Mouse (Mus musculus) lung, postnatal 0 days (tissue): ENCODE measurements around the gene Kcnh6. TPM values are rescaled to one million over a fixed set of nuclear protein-coding genes. Genes with fewer than 3 reads are reported as not detected.
A peak's percentile ranks its signal among the peaks of the same experiment; 100 is the strongest.

ENCODE experiments used
- ATAC-seq: fragments of 200-750 bp; cut with Nextera tagmentation; 2 replicates; pipeline ENCODE4 v1.8.0; 2017; ENCODE audit warnings: moderate library complexity
- DNase-seq: peaks from one replicate; pipeline ENCODE4 v3.0.0-alpha.2; 2016; ENCODE audit warnings: low spot score
- H3K27ac ChIP-seq: fragments of 300-500 bp; sonication (generic); 2 replicates; pipeline ENCODE4 v1.5.1; 2014; ENCODE audit warnings: antibody characterized with exemption, mild to moderate bottlenecking, low read length, mixed read lengths
- H3K27me3 ChIP-seq: fragments of 300-500 bp; sonication (generic); replicated peaks from 2 replicates; pipeline ENCODE4 v1.6.1; 2014; ENCODE audit warnings: low read length, mixed read lengths; ENCODE audit not compliant: insufficient read depth
- H3K36me3 ChIP-seq: fragments of 300-500 bp; sonication (generic); 2 replicates; pipeline ENCODE4 v1.6.1; 2014; ENCODE audit warnings: low read length, mixed read lengths; ENCODE audit not compliant: insufficient read depth
- H3K4me1 ChIP-seq: fragments of 300-500 bp; sonication (generic); 2 replicates; pipeline ENCODE4 v1.6.1; 2014; ENCODE audit warnings: antibody characterized with exemption, low read depth, low read length, mixed read lengths; ENCODE audit not compliant: insufficient read depth
- H3K4me2 ChIP-seq: fragments of 300-500 bp; sonication (generic); replicated peaks from 2 replicates; pipeline ENCODE4 v1.6.1; 2014; ENCODE audit warnings: low read depth, mild to moderate bottlenecking, low read length, moderate library complexity, mixed read lengths
- H3K4me3 ChIP-seq: fragments of 300-500 bp; sonication (generic); 2 replicates; pipeline ENCODE4 v1.5.1; 2014; ENCODE audit warnings: low read depth, low read length
- H3K9ac ChIP-seq: fragments of 300-500 bp; sonication (generic); replicated peaks from 2 replicates; pipeline ENCODE4 v1.6.1; 2014; ENCODE audit warnings: low read depth, mild to moderate bottlenecking
- H3K9me3 ChIP-seq: fragments of 300-500 bp; sonication (generic); 2 replicates; pipeline ENCODE4 v1.6.1; 2016; ENCODE audit warnings: low read length, mixed read lengths
- CTCF ChIP-seq: IDR thresholded peaks from 2 replicates; pipeline ENCODE4 v1.5.1; 2016; ENCODE audit warnings: antibody characterized with exemption, mild to moderate bottlenecking
- EP300 ChIP-seq: IDR thresholded peaks from 2 replicates; pipeline ENCODE4 v1.6.1; 2016; ENCODE audit warnings: antibody characterized with exemption, mild to moderate bottlenecking, control low read depth
- WGBS: fragments of 180-500 bp; shearing (Covaris S2); extraction: QIAGEN DNeasy Blood & Tissue Kit; methylation state at CpG from one replicate; pipeline ENCODE4 v1.1.7; 2014; 5-methylcytosine and 5-hydroxymethylcytosine counted together
- polyA plus RNA-seq: library from polyadenylated mRNA; unstranded; fragments of >200 nt; fragmentation: Nextera tagmentation; extraction: Ambion mirVana; gene quantifications from 2 replicates; pipeline ENCODE4 v1.2.1, GENCODE M21; 2015

The Kcnh6 gene
- polyA plus RNA-seq, 1 experiment from 2014 or later = 0.32 TPM

DNA sequence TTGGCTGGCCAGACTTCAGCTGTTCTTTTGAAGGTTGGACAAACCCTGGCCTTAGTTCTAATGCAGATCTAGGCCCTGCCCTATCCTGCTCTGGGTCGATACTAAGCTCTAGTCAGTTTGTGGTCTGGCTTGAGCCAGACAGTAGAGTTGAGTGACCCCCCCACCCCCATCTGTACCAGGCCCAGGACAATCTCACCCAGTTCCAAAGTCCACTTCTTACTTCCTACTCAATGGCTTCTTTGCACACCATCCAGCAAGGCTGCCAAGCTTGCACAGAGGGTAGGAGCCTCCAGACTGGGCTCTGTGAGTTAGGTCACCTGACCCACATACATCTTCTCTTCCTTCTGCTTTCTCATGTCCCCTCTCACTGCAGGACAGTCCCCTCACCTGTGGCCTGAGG is 3.3 kb upstream of the Kcnh6 start:
- Histone ChIP-seq H3K36me3 (no peaks in the 10 kb centered on the region), H3K4me1 (no peaks in the 10 kb centered on the region), H3K9me3 (no peaks in the 10 kb centered on the region), H3K27me3 (no peaks in the 10 kb centered on the region), H3K27ac (no peak overlapping the region), H3K4me3 (no peak overlapping the region), H3K9ac (no peak overlapping the region), H3K4me2 (no peak overlapping the region)
- no peak for TF ChIP-seq EP300
- no peak for TF ChIP-seq CTCF
- no peak for ATAC-seq
- 65% methylated on average over 1 of the region's 1 CpGs for WGBS
- no peak for DNase-seq

DNA sequence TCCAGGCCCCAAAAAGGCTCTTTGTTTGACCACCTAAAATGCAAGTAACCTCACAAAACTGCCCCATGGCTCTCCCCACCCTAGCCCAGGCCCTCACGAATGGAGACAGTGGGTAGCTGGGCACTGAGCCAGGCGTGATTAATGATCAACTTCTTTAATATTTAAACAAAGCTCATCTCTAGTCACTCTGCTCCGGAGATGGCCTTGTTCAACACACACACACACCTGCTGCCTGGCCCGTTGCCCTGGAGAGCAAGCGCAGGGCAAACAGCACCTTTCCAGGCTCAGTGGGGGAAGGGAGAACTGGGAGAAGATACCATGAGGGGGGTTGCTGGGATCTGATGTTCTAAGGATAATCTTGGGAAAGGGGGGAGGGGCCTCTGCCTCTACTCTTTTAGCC is 2.0 kb upstream of the Kcnh6 start:
- Histone ChIP-seq H3K27ac (no peak overlapping the region), H3K27me3 (no peaks in the 10 kb centered on the region), H3K9me3 (no peaks in the 10 kb centered on the region), H3K4me3 (no peak overlapping the region), H3K9ac (no peak overlapping the region), H3K36me3 (no peaks in the 10 kb centered on the region), H3K4me1 (no peaks in the 10 kb centered on the region), H3K4me2 (no peak overlapping the region)
- TF ChIP-seq CTCF (no peak), EP300 (no peak)
- 16% methylated on average over 5 of the region's 5 CpGs for WGBS
- no peak for DNase-seq
- ATAC-seq = no peak

DNA sequence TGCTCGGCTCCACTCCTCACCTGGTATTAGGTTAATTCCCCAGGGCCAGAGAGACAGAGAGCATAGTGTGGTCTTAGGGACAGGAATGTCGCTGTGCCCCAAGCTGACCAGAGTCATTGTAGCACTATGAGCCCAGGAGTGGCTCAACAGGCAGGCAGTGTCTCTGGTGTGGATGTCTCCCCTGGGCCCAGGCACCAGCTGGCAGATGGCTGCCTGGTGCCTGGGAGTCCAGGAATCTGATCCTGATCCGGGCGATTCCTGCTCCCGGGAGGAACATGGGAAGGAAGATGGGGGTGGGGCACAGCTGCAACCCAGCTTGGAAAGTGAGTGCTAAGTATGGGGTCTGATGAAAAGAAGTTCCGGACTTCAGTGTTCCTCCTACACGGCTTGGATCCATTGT is 4.8 kb downstream of the Kcnh6 start:
- H3K27ac ChIP-seq = no peak overlapping the region
- WGBS = 47% methylated on average over 7 of the region's 7 CpGs
- no peak overlapping the region for H3K4me2 ChIP-seq
- no peaks in the 10 kb centered on the region for H3K36me3 ChIP-seq
- ATAC-seq = no peak
- H3K4me3 ChIP-seq = no peak overlapping the region
- no peaks in the 10 kb centered on the region for H3K4me1 ChIP-seq
- DNase-seq = no peak
- TF ChIP-seq CTCF (no peak), EP300 (no peak)
- H3K9me3 ChIP-seq = no peaks in the 10 kb centered on the region
- no peak overlapping the region for H3K9ac ChIP-seq
- no peaks in the 10 kb centered on the region for H3K27me3 ChIP-seq

DNA sequence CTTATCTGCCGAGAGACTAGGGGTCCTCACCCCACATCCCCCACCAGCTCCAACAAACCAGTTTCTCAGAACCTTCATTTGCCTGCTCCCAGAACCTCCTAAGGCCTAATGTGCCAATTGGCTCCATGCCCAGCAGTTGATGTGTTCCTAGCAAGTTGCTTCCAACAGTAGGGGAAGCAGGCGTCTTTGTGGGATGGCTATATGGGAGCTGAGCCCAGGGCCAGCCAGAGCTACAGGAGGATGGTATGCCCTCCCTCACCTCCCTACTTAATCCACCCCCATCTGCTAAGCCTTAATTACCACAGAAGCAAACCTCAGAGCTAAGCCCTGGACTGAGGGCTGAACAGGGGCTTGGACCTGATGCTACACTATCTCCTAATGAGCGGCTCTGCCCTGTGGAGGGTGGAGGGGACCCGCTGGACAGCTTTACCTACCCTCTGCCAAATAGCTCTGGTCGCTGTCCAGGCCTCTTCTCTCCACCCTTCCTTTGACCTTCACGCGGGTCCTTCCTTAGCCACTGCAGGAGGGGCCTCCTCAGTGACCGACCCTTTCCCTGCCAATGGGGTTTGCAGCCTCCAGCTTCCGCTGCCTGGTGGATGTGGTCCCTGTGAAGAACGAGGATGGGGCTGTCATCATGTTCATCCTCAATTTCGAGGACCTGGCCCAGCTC is 5.8 kb downstream of the Kcnh6 start:
- peak; percentile 52 for DNase-seq
- Histone ChIP-seq H3K27ac (no peak overlapping the region), H3K4me2 (no peak overlapping the region), H3K4me3 (no peak overlapping the region), H3K9ac (no peak overlapping the region), H3K36me3 (no peaks in the 10 kb centered on the region), H3K4me1 (no peaks in the 10 kb centered on the region), H3K9me3 (no peaks in the 10 kb centered on the region), H3K27me3 (no peaks in the 10 kb centered on the region)
- no peak for TF ChIP-seq CTCF
- TF ChIP-seq EP300 = no peak
- no peak for ATAC-seq
- 41% methylated on average over 11 of the region's 11 CpGs for WGBS

DNA sequence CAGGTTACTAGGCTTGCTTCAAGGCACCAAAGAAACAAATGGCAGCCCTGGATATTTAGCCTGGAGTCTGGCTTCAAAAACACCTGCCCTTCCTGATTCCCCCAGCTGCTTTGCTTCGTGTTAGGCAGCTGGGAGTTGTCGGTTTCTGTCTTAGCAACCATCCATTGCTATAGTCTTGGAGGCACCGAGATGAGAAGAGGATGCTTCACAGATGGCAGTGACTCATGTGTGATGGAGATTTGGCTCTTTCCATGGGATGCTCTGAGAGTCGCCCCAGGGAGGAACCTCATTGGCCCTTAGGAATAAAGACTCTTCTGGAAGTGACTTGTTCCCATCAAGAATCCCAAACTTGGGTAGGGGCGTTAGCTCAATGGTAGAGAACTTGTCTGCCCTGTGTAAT is 8.5 kb downstream of the Kcnh6 start:
- no peak for ATAC-seq
- Histone ChIP-seq H3K9me3 (no peaks in the 10 kb centered on the region), H3K36me3 (no peaks in the 10 kb centered on the region), H3K9ac (no peak overlapping the region), H3K4me2 (no peak overlapping the region), H3K27me3 (no peaks in the 10 kb centered on the region), H3K4me3 (no peak overlapping the region), H3K27ac (no peak overlapping the region), H3K4me1 (peaks cover 6% of the 10 kb centered on the region; the same call in 1 of the 2 replicates)
- no peak for DNase-seq
- WGBS = 63% methylated on average over 5 of the region's 5 CpGs
- TF ChIP-seq EP300 (no peak), CTCF (no peak)

DNA sequence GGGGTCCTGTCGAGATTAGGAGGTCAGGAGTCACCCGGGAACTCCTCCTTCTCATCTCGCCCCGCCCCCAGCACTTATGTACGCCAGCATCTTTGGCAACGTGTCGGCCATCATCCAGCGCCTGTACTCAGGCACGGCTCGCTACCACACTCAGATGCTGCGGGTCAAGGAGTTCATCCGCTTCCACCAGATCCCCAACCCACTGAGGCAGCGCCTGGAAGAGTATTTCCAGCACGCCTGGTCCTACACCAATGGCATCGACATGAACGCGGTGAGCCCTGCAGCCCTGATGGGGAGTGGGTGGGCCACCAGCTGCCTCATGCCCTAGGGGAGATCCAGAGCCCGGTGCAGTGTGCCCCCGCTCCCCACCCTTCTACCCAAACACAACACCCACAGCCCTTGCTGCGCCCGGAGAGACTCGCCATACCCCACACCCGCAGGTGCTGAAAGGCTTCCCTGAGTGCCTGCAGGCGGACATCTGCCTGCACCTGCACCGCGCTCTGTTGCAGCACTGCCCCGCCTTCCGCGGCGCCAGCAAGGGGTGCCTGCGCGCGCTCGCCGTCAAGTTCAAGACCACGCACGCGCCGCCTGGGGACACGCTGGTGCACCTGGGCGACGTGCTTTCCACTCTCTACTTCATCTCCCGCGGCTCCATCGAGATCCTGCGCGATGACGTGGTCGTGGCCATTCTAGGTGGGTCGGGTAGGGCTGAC is 12.3 kb downstream of the Kcnh6 start:
- no peaks in the 10 kb centered on the region for H3K36me3 ChIP-seq
- no peaks in the 10 kb centered on the region for H3K9me3 ChIP-seq
- TF ChIP-seq CTCF = no peak
- TF ChIP-seq EP300 = no peak
- H3K4me1 ChIP-seq = peaks cover 6% of the 10 kb centered on the region; the same call in 1 of the 2 replicates
- peak; percentile 19 for DNase-seq
- no peaks in the 10 kb centered on the region for H3K27me3 ChIP-seq
- H3K9ac ChIP-seq = no peak overlapping the region
- ATAC-seq = peak; percentile 28; the same call in 1 of the 2 replicates
- 2% methylated on average over 48 of the region's 50 CpGs for WGBS
- H3K4me2 ChIP-seq = peak overlapping the region; percentile 39
- peak overlapping the region; percentile 6; the same call in 1 of the 2 replicates for H3K4me3 ChIP-seq
- no peak overlapping the region for H3K27ac ChIP-seq
